Mouse (Mus musculus) embryonic facial prominence, embryonic 11.5 days (tissue): ENCODE measurements at regions not wholly inside any gene's neighbourhood (a gene's known extent, or its start where the extent isn't known, plus 50 kb on each side); places are given as distances from the start of the nearest gene placed in this dataset.

ENCODE experiments used
- ATAC-seq: fragments of 200-750 bp; cut with Nextera tagmentation; replicated peaks from 2 replicates; pipeline ENCODE4 v1.8.0; 2017; ENCODE audit warnings: low read depth; ENCODE audit not compliant: insufficient number of reproducible peaks, low FRiP score, low TSS enrichment
- DNase-seq: peaks from one replicate; pipeline ENCODE4 v3.0.0-alpha.2; 2015; ENCODE audit warnings: low spot score
- H3K27ac ChIP-seq: fragments of 300-500 bp; sonication (generic); replicated peaks from 2 replicates; pipeline ENCODE4 v1.5.1; 2014; ENCODE audit warnings: mild to moderate bottlenecking, low read depth, low read length, control low read depth
- H3K27me3 ChIP-seq: fragments of 300-500 bp; sonication (generic); 2 replicates; pipeline ENCODE4 v1.6.1; 2014; ENCODE audit warnings: mild to moderate bottlenecking, low read length, moderate library complexity, mixed read lengths; ENCODE audit not compliant: control insufficient read depth, insufficient read depth
- H3K36me3 ChIP-seq: fragments of 300-500 bp; sonication (generic); replicated peaks from 2 replicates; pipeline ENCODE4 v1.6.1; 2014; ENCODE audit warnings: low read depth, mild to moderate bottlenecking, low read length, moderate library complexity, mixed read lengths; ENCODE audit not compliant: control insufficient read depth, insufficient read depth
- H3K4me1 ChIP-seq: fragments of 300-500 bp; sonication (generic); 2 replicates; pipeline ENCODE4 v1.6.1; 2014; ENCODE audit warnings: low read length, mixed read lengths; ENCODE audit not compliant: control insufficient read depth, insufficient read depth
- H3K4me2 ChIP-seq: fragments of 300-500 bp; sonication (generic); 2 replicates; pipeline ENCODE4 v1.6.1; 2014; ENCODE audit warnings: low read depth, mild to moderate bottlenecking, control low read depth, low read length, moderate library complexity
- H3K4me3 ChIP-seq: fragments of 300-500 bp; sonication (generic); 2 replicates; pipeline ENCODE4 v1.5.1; 2014; ENCODE audit warnings: low read depth, low read length, control low read depth
- H3K9ac ChIP-seq: fragments of 300-500 bp; sonication (generic); replicated peaks from 2 replicates; pipeline ENCODE4 v1.6.1; 2014; ENCODE audit warnings: mild to moderate bottlenecking, control low read depth, low read length
- H3K9me3 ChIP-seq: fragments of 300-500 bp; sonication (generic); replicated peaks from 2 replicates; pipeline ENCODE4 v1.6.1; 2016; ENCODE audit warnings: mild to moderate bottlenecking, low read length, inconsistent platforms, mixed read lengths; ENCODE audit not compliant: control insufficient read depth
- WGBS: fragments of 180-500 bp; shearing (Covaris S2); extraction: QIAGEN DNeasy Blood & Tissue Kit; methylation state at CpG from one replicate; pipeline ENCODE4 v1.1.7; 2014; 5-methylcytosine and 5-hydroxymethylcytosine counted together

DNA sequence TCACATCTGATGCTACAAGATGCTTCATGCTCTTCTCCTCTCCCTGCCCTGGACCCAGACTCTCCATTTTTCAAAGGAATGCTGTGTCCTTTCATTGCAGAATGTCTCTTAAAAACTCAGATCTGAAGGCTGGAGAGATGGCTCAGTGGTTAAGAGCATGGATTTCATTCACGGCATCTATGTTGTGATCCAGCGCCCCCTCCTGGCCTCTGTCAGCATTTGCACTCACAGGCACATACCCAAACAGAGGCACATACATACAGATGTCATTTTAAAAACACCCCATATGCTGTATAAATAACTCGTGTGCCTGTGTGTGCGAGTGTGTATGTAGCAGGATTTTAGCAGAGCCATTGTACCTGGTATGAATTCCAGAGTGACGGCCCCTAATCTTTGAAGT lies 73.8 kb upstream of the Slc22a12 start:
- H3K27ac ChIP-seq: no peak overlapping the region
- no peak overlapping the region for H3K9ac ChIP-seq
- H3K4me2 ChIP-seq: no peak overlapping the region
- 81% methylated on average over 5 of the region's 5 CpGs for WGBS
- ATAC-seq (no peak), DNase-seq (no peak)
- H3K36me3 ChIP-seq: no peaks in the 10 kb centered on the region
- no peaks in the 10 kb centered on the region for H3K4me1 ChIP-seq
- no peak overlapping the region for H3K4me3 ChIP-seq
- H3K9me3 ChIP-seq: no peaks in the 10 kb centered on the region
- no peaks in the 10 kb centered on the region for H3K27me3 ChIP-seq

DNA sequence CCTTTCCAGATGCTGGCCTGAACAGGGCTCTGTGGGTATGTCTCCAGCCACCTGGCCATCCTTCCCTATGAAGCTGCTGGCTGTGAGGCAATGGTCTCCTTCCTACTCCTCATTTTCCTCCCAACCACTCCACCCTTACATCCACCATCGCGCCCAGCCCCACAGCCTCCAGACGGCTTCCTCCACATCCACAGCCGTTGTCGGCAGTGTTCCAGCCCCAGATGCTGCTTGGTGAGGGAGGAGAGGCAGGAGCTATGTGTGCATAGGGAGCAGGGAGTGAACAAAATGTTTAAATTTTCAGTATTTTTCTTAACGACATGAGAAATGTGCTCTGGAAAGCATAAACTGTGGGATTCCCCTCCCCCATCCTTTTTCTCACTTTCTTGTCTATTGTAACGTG lies 69.6 kb upstream of the Slc22a12 start:
- WGBS: 70% methylated on average over 7 of the region's 7 CpGs
- no peak overlapping the region for H3K4me3 ChIP-seq
- H3K9ac ChIP-seq: no peak overlapping the region
- no peak overlapping the region for H3K4me2 ChIP-seq
- no peak for ATAC-seq
- no peaks in the 10 kb centered on the region for H3K9me3 ChIP-seq
- no peaks in the 10 kb centered on the region for H3K4me1 ChIP-seq
- no peaks in the 10 kb centered on the region for H3K27me3 ChIP-seq
- H3K36me3 ChIP-seq: no peaks in the 10 kb centered on the region
- DNase-seq: no peak
- no peak overlapping the region for H3K27ac ChIP-seq

DNA sequence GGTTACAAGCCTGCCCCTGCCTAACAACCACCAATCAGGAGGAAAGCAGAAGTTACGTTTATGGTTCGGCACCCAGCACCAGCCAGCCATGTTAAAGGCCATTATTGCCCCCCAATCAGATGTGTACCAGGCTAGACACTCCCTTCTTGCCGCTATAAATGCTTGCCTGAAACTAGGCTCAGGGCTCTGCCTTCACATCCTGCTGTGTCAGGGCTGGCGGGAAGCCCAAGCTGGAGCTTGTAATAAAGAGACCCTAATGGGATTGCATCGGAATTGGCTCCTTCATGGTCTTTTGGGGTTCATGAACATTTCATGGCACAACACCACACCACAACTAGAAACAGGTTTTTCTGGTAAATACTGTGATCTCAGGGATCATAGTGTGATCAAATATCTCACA lies 69.1 kb upstream of the Slc22a12 start:
- DNase-seq (no peak), ATAC-seq (no peak)
- no peak overlapping the region for H3K4me3 ChIP-seq
- H3K4me2 ChIP-seq: no peak overlapping the region
- no peaks in the 10 kb centered on the region for H3K4me1 ChIP-seq
- no peak overlapping the region for H3K27ac ChIP-seq
- 88% methylated on average over 5 of the region's 5 CpGs for WGBS
- H3K9me3 ChIP-seq: no peaks in the 10 kb centered on the region
- H3K27me3 ChIP-seq: no peaks in the 10 kb centered on the region
- H3K9ac ChIP-seq: no peak overlapping the region
- no peaks in the 10 kb centered on the region for H3K36me3 ChIP-seq

DNA sequence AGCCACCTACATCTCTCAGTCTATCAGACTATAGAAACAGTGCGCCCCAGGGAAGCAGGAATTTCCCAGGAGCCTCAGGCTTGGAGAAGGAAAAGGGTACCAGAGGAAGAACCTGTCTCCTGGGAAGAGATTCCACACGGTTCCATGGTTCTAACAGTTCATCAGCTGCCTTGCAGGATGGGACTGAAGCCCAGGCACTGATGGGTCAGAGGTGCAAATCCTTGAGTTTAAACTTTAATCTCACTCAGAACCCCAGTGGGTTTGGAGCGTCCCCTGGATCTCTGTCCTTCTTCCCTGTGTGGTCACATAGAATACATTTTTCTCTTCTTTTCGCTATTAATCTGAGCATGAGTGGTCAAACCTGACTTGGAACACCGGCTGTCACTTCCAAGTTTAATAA lies 67.9 kb upstream of the Slc22a12 start:
- WGBS: 79% methylated on average over 5 of the region's 5 CpGs
- Histone ChIP-seq H3K9ac (no peak overlapping the region), H3K9me3 (no peaks in the 10 kb centered on the region), H3K36me3 (no peaks in the 10 kb centered on the region), H3K4me1 (no peaks in the 10 kb centered on the region), H3K27ac (no peak overlapping the region), H3K27me3 (no peaks in the 10 kb centered on the region), H3K4me2 (no peak overlapping the region), H3K4me3 (no peak overlapping the region)
- ATAC-seq (no peak), DNase-seq (no peak)

DNA sequence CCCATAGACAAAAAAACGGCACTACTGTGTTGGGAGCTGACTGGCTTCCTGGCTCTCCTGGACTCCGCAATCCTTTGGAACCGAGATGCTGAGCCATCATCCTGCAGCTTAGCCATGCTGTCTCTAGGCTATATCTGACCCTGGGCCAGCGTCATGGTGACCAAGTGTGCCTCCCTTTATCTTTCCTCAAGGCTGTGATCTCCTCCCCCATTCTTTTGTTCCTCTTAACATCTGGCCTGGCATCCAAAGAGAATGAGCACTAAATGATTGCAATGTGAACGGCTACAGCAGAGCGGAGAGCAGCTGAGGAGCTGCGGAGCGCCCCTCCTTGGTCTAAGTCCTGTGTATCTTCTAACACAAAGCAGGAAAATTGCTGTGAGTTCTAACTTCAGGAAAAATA lies 67.2 kb upstream of the Slc22a12 start:
- H3K4me2 ChIP-seq: no peak overlapping the region
- H3K27ac ChIP-seq: no peak overlapping the region
- no peaks in the 10 kb centered on the region for H3K4me1 ChIP-seq
- H3K36me3 ChIP-seq: no peaks in the 10 kb centered on the region
- no peaks in the 10 kb centered on the region for H3K9me3 ChIP-seq
- whole genome bisulfite sequencing: 54% methylated on average over 8 of the region's 8 CpGs
- H3K9ac ChIP-seq: no peak overlapping the region
- no peak for DNase-seq
- H3K27me3 ChIP-seq: no peaks in the 10 kb centered on the region
- ATAC-seq: no peak
- no peak overlapping the region for H3K4me3 ChIP-seq

DNA sequence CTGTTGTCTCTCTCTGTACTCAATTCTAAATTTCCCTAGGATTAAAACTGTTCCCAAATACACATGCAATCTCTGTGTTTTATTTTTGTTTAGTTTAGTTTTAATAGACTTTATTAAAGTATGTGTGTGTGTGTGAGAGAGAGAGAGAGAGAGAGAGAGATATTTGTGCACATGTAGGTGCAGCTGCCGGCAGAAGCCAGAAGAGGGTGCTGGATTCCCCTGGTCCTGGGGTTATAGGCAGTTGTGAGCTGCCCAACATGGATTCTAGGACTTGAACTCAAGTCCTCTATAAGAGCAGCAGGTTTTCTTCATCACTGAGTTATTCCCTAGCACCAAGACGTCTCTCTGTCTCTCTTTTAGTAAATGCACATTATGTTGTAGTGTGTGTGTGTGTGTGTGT lies 64.7 kb upstream of the Slc22a12 start:
- no peak for ATAC-seq
- no peak overlapping the region for H3K9ac ChIP-seq
- DNase-seq: no peak

DNA sequence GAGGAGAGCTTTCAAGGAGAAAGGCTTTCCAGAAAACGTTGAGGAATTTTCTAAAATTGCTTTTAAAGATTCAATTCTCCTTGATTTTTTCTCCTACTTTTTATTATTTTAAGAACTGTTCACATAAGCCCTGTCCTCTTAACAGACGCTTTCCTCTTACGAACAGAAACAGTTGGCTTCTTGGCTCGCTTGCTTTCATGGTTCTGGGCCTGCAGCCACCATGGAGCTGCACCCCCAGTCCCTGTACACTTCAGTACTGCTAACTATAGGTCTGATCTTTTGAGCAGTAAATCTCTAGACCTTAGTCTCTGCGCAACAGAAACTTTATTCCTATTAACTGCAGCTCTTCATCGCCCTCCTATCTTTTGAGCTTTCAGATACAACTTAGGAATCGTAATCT lies 63.8 kb upstream of the Slc22a12 start:
- 85% methylated on average over 7 of the region's 7 CpGs for WGBS
- no peaks in the 10 kb centered on the region for H3K4me1 ChIP-seq

More for the DNA sequence above, 64.7 kb upstream of the Slc22a12 start:
- Histone ChIP-seq H3K4me1 (no peaks in the 10 kb centered on the region), H3K27me3 (no peaks in the 10 kb centered on the region), H3K4me2 (no peak overlapping the region), H3K27ac (no peak overlapping the region), H3K9me3 (no peaks in the 10 kb centered on the region), H3K4me3 (no peak overlapping the region), H3K36me3 (no peaks in the 10 kb centered on the region)
- 75% methylated on average over 2 of the region's 2 CpGs for WGBS

DNA sequence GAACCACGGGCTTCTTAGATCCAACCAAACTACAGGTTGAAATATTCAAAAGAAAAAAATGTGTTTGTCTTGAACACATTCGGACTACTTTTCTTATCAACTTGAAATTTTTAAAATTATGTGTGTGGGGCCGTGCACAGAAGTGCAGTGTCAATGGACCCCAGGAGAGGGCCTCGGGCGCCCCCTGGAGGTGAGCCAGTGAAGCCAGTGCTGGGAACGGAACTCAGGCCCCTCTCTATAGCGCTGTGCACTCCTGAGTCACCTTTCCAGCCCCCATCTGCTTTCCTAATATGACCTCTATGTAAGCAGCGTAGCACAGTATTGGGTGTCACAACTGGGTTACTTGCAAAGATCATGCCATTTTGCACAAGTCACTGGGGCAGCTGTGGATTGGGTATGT lies 61.9 kb upstream of the Slc22a12 start:
- no peaks in the 10 kb centered on the region for H3K9me3 ChIP-seq
- no peaks in the 10 kb centered on the region for H3K27me3 ChIP-seq
- H3K4me2 ChIP-seq: no peak overlapping the region
- ATAC-seq (no peak), DNase-seq (no peak)
- no peak overlapping the region for H3K4me3 ChIP-seq
- 58% methylated on average over 8 of the region's 8 CpGs for WGBS
- H3K27ac ChIP-seq: no peak overlapping the region
- no peaks in the 10 kb centered on the region for H3K36me3 ChIP-seq
- H3K9ac ChIP-seq: no peak overlapping the region
- no peaks in the 10 kb centered on the region for H3K4me1 ChIP-seq

More for the DNA sequence above, 63.8 kb upstream of the Slc22a12 start:
- no peak for ATAC-seq
- Histone ChIP-seq H3K9ac (no peak overlapping the region), H3K4me2 (no peak overlapping the region), H3K9me3 (no peaks in the 10 kb centered on the region), H3K27ac (no peak overlapping the region), H3K4me3 (no peak overlapping the region), H3K36me3 (no peaks in the 10 kb centered on the region), H3K27me3 (no peaks in the 10 kb centered on the region)
- no peak for DNase-seq
